Mouse (Mus musculus) gastrocnemius, adult 8-10 months (tissue): ENCODE measurements around the gene Synj2. TPM values are rescaled to one million over a fixed set of nuclear protein-coding genes. Genes with fewer than 3 reads are reported as not detected.

Source experiments
- DNase-seq, 2 experiments: peaks; one replicate each; pipeline ENCODE4 v3.0.0; 2022; ENCODE audit warnings: low spot score in 2 of 2
- total RNA-seq, 4 experiments: library from RNA; stranded (reverse); gene quantifications; 2 replicates each; pipeline ENCODE4 v1.2.4; 2022

Synj2 gene
- total RNA-seq, 4 experiments from 2014 or later, result 27.1 to 40.6 (median 29.6) TPM

- no peak for DNase-seq
These were observed 32.5 kb downstream of the Synj2 start for GRCm38 (mm10) chr17:5973536-5973935.

- DNase-seq, result peak in 1 of 2 experiments; percentile 48
These were observed 34.3 kb downstream of the Synj2 start for GRCm38 (mm10) chr17:5975099-5975977.

- DNase-seq, result no peak
These were observed 35.4 kb downstream of the Synj2 start for GRCm38 (mm10) chr17:5976221-5977055.

GRCm38 (mm10) chr17:5977056-5977920, 36.2 kb downstream of the Synj2 start:
- peak in 1 of 2 experiments; percentile 47 for DNase-seq

- no peak for DNase-seq
These were observed 36.9 kb downstream of the Synj2 start for GRCm38 (mm10) chr17:5977921-5978504.

- DNase-seq, result no peak
These were observed 37.5 kb downstream of the Synj2 start for GRCm38 (mm10) chr17:5978505-5979077.

- DNase-seq, result no peak
These were observed 39.8 kb downstream of the Synj2 start for GRCm38 (mm10) chr17:5980860-5981259.

- DNase-seq, result no peak
These were observed 42.1 kb downstream of the Synj2 start for GRCm38 (mm10) chr17:5983150-5983549.

GRCm38 (mm10) chr17:5983901-5984300, 42.8 kb downstream of the Synj2 start:
- DNase-seq, result no peak

GRCm38 (mm10) chr17:5984700-5985231, 43.7 kb downstream of the Synj2 start:
- no peak for DNase-seq

- no peak for DNase-seq
These were observed 44.2 kb downstream of the Synj2 start for GRCm38 (mm10) chr17:5985271-5985670.

GRCm38 (mm10) chr17:5987271-5988056, 46.4 kb downstream of the Synj2 start:
- no peak for DNase-seq

GRCm38 (mm10) chr17:5988102-5988501, 47.0 kb downstream of the Synj2 start:
- no peak for DNase-seq

- DNase-seq, result no peak
These were observed 51.9 kb downstream of the Synj2 start for GRCm38 (mm10) chr17:5992866-5993580.

- DNase-seq, result no peak
These were observed 52.6 kb downstream of the Synj2 start for GRCm38 (mm10) chr17:5993581-5994260.

- no peak for DNase-seq
These were observed 53.5 kb downstream of the Synj2 start for GRCm38 (mm10) chr17:5994606-5995005.

- peak in 1 of 2 experiments; percentile 53 for DNase-seq
These were observed 55.5 kb downstream of the Synj2 start for GRCm38 (mm10) chr17:5996589-5996988.
